Mouse (Mus musculus) c-Kit-negative CD71-positive TER-119-positive erythroid progenitor cells, embryonic 14.5 days (primary cell): Measurements from ENCODE around the gene Magi3.

Source experiments
- DNase-seq: peaks from one replicate; pipeline ENCODE4 v3.0.0-alpha.2; 2013; ENCODE audit warnings: low read depth, low spot score

The Magi3 gene

DNA sequence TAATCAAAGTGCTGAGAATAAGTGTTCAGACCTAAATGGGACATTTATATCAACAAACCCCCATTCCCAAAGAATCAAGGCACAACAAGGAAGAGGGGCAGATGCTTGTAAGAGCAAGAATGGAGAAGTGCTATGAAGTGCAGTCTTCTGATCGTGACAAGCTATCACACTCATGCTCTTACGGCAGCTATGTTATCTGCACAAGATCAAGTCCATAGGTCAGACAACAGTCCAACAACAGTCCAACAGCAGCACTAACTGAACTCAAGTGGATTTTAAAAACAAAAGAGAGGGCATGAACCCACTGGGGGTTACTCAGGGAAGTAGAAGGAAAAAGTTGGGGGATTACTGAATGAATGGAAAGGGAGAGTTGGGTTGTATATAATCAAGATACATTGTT lies 30.4 kb downstream of the Magi3 start:
- no peak for DNase-seq

DNA sequence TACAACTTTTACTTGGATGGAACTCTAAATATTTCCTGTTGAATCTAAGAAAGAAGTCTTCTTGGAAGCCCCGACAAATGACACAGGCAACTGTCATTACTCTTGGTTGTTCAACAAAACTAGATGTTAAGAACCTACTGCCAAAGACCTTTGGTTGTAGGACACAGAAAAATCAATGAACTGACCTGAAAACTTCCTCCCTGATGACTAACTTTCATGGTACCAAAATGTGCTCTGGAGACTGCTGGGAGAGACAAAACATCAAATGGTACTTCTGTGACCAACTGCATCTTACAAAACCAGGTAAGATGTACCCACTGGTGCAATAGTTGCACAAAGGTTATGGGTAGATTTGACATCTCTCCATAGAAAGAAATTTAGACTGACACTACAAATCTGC lies 30.9 kb downstream of the Magi3 start:
- no peak for DNase-seq

DNA sequence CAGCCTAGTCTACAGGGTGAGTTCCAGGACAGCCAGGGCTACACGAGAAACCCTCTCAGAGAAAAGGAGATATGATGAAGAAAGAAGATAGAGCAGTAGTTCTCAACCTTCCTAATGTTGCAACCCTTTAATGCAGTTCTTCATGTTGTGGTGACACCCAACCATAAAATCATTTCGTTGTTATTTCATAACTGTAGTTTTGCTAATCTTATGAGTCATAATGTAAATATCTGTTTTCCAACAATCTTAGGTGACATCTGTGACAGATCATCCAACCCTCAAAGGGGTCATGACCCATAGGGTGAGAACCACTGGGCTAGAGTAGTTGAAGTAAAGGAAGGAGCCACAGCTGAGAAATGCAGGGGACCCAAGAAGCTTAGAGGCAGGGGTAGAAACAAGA lies 35.9 kb downstream of the Magi3 start:
- no peak for DNase-seq

DNA sequence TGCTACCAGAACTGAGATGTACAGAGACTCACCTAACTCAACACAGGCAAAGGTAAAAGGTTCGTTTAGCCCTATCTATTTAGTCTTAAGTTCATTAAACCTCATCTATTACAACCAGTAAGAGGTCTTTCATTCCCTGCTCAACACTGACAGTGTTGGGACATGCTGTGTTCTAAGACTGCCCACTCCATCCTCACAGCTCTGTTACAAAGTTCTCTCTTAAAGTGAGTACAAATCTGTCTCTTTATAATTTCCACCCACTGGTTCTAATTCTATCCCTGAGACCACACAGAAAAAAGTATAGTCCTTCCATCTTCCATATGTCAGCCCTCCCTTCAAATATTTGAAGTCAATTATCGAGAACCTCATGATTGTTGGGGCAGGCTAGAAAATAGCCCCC lies 36.5 kb downstream of the Magi3 start:
- DNase-seq: no peak

DNA sequence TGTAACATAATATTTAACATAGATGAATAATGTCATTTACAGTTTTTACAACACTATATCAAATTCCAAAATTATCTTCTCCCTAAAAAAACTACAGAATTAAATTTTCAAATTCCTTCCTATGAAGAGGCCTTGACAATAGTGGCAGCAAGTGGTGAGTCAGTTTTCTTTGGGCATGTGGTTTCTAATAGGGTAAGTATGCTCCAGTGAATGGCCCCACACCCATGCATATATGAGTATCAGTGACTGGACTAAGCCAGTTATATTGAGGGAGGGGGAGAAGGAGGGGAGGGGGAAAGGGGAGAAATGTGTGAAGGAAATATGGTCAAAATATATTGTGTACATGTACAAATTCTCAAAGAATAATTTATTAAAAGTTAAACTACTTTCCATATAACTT lies 37.5 kb downstream of the Magi3 start:
- DNase-seq: no peak

DNA sequence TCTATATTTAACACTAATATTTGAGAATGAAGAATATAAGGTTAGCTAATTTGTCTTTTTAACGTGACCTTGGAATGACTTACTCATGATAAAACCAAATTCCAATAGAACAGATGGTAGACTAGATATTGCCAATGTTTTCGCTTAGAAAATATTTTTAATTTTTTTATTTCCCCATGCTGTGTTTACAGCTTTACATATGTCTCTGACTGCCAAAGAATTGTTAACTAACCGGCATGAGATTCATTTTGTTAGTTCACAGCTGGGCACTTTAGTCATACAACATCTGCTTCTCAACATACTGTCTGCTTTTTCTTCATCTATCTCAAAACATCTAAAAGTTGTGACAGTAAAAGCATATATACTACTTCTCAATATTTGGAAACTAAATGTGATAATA lies 58.8 kb downstream of the Magi3 start:
- no peak for DNase-seq

DNA sequence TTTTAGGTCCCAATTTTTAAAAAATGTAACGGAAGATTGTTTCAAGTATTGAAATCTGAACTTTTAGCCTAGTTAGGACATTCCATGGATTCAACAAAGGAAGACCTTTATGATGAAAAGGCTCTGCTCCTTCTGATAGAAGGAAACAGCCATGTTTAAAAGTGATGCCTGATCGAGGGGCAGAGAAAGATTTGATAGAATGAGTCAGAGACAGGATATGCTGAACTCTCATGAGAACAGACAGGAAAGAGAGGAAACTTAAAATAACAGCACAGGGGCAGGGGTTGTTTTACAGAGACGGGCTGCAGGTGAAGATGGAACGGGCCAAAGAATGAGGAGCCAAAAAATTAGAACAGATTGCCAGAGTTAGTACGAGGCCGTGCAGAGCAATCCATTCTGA lies 59.6 kb downstream of the Magi3 start:
- no peak for DNase-seq

DNA sequence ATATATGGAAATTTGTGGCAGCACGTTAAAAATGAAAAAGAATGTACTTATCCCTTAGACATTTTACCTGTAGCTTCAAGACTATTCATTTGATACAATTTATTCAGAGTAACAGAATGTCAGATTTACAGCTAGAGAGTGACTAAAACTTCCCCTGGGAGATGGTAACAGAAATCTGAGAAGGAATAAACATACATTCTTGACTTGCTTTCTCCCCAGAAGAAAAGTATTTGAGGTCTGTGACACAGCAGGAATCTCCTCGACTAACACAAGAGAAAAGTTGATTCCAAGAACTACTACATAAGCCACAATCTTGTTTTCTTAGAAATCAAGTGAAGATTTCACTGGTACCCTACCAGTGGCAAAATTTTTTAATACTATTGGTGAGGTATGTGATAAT lies 70.0 kb downstream of the Magi3 start:
- no peak for DNase-seq

DNA sequence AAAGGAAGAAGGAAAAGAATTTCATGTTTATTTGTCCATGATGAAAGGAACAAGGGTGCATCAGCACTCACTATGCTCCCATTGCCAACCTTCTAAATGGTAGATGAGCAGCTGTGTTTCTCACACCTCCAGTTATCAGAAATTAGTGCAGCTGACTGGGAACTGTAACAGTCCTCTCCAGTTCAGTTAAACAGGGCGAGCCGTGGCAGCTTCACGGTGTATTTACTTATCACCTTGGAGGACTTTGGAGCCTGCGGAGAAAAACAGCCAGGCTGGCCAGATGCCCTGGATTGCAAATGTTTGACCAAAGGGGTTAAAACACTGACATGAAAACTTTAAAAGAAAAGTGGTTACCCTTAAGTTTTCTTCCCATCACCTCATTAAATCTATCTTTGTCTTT lies 77.8 kb downstream of the Magi3 start:
- DNase-seq: no peak

DNA sequence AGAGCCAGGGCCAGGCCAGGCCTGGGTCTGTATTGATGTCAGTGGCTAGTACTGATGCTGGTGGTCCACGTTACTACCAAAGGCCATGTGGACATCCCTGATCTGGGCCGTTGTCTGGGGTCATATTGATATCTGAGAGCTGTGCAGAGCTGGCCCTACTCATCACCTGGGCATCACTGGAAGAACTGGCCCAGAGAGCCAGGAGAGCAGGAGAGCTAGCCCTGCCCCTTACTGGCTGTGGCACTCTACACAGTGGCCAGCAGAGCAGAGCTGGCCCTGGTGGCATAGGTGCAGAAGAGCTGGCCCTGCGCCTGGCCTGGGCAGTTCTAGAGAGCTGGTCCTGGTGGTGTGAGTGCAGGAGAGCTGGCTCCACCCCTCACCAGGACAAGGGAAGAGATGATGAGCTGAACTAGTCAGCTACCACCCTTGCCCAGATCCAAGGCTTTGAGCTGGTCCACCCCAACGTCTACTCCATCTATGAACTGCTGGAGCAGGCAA lies 81.2 kb downstream of the Magi3 start:
- no peak for DNase-seq

DNA sequence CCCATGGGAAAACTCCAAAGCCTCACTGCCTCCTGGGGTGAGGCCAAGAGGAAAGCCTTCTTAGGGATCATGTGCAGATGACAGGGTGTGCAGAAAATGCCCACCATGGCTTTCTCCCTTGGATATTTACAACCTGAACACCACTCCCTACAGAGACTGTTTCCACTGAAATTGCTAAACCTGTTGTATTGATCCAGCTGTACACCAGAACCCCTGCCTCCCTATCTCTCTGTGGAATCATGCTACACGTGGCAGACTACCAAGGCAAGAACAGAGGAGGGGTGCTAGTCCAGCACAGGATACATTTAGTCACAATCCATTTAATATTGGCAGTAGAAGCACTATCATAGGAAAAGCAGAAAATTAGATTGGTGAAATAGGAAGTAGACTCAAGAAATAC lies 94.5 kb downstream of the Magi3 start:
- no peak for DNase-seq

DNA sequence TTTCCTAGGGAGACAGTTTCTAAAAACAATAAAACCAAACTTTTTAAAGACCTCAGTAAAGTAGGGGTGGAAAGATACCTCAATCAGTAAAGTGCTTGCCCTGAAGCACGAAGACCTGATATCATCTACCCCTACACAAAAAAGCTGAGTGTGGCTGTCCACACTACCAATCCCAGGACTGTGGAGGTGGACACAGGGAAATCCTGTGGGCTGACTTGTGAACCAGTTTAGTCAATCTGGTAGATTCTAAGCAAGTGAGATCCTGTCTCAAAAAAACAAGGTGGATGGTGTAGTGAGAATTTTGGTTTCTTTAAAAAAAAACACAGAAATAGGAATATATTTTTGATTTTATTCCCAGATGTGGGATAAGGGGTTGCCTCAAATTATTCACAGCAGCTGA lies 96.3 kb downstream of the Magi3 start:
- no peak for DNase-seq

DNA sequence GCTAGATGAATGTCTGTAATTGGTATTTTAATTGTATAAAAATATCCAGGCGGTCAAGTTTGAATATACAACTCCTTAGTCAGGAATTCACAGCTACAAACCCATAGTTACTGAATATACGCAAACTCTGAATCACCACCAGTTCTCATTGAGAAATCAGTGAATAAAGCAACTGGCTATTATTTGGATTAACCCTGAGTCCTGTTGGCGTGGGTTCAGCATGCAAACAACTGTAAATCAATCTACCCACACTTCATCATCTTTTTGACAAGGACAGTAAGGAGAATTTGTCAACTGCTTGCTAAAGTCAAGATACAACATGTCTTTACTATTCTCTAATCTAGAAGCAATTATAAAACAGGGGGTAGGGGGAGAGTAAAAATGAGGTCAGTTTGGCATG lies 110.7 kb downstream of the Magi3 start:
- DNase-seq: no peak

DNA sequence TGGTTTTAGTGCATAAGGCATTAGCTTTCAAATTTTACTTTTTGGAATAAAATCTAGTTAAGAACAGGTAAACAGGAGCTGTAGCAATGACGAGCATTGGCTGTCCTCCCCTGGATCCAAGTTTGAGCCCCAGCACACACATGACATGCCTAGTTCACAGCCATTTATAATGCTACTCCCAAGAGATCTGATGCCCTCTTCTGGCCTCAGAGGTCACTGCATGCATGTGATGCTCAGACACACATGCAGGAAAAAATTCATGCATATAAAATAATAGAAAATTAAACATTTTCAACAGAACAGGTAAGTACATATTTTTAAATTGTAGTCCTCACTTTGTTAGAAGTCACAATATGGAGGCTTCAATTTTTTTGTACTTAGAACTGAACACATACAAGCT lies 115.2 kb downstream of the Magi3 start:
- no peak for DNase-seq

DNA sequence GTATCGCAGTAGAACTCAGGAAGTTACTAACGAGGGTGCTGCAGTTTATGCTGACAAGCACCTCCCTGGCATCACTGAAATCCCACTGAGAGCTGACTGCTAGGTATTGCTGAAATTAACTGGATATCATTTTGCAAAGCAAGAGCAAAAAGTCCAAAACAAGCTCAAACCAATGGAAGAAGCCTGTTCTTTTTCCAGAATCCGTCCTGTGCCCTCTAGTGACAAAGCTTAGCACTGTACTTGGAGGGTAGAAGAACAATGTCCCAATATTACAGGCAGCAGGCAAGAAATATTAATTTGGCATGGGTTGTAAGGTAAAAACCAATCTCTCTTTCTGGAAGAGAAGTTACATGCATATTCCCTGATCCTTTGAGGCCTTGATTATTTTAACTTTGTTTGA lies 118.5 kb downstream of the Magi3 start:
- DNase-seq: no peak

DNA sequence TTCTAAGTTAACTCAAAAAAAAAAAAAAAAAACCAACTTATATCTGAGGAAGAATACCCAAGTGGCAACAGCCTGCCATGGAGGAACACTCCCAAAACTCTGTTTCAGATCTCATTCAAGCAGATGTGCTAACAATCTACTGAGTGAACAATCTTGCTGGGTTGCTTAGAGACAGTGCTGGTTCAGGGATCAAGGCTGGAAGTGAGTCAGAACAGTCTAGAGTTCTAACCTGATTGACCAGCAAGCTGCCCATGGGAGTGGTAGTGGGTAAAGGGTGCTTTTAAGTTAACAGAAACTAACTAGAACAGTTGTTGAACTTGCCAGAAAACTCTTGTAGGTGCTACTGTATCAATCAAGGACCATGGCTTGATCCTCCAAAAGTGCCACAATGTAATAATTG lies 118.9 kb downstream of the Magi3 start:
- DNase-seq: no peak

DNA sequence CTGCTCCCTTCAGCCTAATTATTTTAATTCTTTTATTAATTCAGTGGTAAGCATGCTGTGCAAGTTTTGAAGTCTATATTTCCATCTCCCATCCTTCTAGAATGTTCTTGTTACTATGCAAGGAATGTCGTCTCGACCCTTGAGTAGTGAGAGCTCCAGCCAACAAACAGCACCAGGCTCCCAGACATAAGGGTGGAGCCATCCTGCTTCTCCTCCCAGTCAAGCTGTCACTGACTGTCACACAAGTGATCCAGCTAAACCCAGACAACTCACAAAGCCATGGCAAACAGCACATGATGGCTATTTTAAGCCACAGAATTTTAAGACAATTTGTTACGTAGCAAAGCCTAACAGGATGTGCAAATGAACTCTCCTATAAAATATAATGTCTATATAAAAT lies 124.2 kb downstream of the Magi3 start:
- no peak for DNase-seq

DNA sequence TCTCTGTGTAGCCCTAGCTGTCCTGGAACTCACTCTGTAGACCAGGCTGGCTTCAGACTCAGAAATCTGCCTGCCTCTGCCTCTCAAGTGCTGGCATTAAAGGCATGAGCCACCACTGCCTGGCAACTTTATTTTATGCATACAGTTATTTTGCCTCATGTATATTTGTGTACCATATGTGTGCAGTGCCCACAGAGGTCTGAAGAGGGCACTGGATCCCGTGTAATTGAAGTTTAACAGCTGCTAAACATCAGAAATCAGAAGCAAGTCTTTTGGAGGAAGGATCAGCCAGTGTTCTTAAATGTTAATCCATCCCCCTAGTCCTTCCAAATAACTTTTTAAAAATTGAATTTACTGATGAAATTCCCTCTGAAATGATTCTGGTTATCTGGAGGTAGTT lies 125.5 kb downstream of the Magi3 start:
- DNase-seq: no peak

DNA sequence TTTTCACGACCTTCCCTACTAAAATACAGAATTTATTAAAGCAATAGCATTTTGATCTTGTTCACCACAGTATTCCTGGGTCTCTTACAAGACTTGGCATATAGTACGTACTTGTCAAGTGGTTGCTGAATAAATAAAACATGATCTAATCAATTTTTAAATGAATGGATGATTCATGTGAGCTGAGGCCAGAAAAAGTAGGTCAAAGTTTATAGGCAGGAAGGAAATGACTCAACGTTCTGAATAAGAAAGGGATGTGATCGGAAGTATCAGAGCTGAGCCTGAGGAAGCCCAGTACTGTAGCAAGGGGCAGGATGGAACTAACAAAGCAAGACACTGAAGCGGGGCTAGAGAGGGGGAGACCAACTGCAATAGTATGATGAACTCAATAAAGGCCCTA lies 127.4 kb downstream of the Magi3 start:
- no peak for DNase-seq

DNA sequence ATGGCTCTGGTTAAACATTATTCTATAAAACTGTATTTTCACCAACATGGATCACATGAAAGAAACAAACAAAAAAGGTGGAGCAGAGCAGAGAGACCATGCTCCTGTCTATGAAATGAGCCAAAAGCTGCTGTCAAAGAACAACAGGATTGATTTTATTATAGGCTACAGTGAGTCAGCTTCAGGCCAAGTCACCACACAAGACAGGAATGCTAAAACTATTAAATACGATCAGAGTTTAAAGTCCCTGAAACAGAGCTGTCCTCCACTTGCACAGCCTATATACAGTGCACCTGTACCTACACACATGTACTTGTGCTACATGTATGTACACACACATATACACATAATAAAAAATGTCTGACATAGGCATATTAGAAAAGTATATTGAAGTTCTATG lies 138.1 kb downstream of the Magi3 start:
- DNase-seq: no peak

DNA sequence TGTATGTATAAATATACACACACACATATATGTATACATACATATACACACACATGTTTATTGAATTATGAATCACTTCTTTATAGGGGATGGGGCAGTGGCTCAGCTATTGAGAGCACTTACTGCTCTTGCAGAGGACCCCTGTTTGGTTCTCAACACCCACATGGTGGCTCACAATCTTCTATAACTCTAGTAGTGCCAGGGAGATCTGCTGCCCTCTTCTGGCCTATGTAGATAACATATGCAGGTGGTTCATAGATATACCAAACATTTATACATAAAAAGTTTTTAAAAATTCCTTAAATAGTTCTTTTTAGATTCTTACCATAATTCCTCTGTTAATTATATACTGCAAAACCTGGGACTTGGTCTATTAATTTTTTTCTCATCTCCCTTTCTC lies 141.4 kb downstream of the Magi3 start:
- no peak for DNase-seq

DNA sequence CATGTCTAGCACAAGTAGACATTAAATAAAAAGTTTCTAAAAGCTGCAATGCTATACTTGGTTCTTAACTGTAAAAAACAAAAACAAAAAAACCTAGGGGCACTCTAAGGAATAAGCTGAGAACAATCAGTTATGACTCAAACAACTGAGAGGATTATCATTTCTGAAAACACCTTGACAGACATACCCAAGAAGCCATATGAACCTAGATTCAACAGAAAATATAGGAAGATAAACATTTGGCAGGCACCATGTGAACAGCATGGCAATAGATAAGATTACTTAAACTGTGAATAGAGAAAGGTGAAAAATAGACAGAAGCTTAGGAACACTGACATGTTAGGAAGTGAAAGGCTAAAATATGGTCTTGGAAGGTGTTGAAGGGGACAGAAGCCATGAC lies 150.8 kb downstream of the Magi3 start:
- no peak for DNase-seq

DNA sequence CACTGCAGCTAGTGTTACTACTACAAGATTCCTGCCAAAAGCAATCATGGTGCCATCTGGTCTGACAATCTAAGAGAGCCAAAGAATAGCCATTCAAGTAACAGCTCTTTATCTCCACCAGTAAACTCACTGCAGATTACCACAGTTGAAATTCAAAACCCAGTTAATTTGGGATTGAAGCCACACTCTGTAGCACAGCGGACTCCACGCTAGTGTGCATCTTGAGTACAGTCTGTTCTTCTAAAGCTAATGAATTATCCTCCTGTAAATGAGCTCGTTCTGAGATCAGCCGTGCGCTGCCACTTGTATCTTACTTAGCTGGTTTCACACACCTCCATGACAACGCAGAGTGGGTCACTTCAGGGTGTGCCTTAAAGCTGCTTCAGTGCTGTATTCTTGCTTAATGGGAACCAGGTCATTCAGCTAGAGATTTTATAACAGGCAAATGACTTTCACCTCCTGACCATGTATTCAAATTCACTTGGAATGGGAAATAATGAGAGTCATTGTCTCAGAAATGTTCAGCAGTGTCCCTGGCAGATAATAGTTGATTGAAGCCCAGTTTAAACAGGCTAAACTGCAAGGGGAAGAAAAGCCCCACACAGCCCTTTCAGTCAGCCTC lies 161.1 kb downstream of the Magi3 start:
- no peak for DNase-seq

DNA sequence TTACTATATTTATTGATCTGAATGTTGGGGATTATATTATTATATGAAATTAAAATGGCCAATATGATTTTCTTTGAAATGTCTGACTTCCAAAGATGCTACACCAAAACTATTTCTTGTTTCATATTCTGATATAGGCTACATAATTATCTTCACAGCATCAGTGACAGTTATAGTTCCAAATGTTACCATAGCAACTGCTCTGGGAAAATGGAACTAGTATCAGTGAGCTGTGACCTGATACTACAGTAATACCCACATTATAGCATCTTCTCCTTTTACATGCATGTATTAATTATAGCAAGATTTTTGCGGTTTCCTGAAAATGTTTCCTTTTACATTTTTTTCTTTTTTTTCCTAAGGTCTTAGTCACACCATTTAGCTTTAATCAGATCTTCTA lies 187.4 kb downstream of the Magi3 start:
- DNase-seq: no peak
